Comparison of ENCODE assay signal across 8 mouse cellular contexts in the genomic region with DNA sequence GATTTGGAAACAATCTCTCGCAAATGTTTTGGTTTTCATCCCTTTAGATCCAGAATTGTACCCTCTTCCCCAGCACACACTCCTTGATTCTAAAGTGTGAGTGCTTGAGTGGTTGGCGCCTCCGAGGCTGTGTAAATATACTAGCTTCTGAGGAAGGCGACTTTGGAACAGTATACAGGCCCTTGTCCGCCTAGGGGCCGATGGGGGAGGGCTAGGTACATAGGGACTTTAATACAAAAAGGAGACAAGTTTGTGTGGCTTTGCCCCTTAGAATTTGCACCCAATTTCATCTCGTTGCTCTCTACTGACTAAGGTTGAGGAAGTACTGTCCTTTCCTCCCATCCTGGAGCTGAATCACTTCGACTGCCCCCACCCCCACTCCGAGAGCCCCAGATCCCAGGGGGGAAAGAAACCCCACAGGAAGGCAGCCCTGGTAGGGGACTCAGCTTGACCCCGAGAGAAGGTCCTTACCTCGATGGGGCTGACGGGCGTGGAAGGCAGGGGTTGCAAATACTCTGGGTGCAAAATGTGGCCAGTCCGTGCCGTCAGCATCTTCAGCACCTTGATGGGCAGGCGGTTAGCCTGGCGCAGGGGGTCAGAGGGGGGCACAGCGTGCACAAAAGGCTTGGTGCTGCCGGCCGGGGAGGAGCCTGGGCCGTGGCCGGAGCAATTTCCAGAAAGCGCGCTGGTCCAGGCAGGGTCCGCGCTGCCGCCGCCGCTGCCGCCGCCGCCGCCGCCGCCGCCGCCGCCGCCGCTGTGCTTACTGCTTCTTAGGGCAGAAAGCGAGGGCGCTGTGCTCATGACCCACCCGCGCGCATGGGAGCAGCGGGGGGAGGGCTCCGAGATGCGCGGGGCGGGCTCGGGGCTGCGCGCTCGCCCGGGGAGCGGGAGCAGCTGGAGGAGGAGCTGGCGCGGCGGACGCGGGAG. TPM values are rescaled to one million over a fixed set of nuclear protein-coding genes. Genes with fewer than 3 reads are reported as not detected.
A peak's percentile ranks its signal among the peaks of the same experiment; 100 is the strongest.
DNase-seq lines count a peak whose midpoint lies in the region; ATAC-seq and TF ChIP-seq lines count a peak whose summit lies in the region.

No protein-coding gene starts in this region.

- H3K4me1 ChIP-seq in embryonic fibroblast, embryonic 13.5 days (ENCODE audit: control insufficient read depth, insufficient read depth, low read length): peaks cover 2% of the 10 kb centered on the region; the same call in 1 of the 2 replicates
- peaks cover 67% of the 10 kb centered on the region for H3K4me1 ChIP-seq in hindbrain, embryonic 15.5 days (replicated peaks)
- peaks cover 41% of the 10 kb centered on the region for H3K4me1 ChIP-seq in liver, embryonic 12.5 days
- peaks cover 62% of the 10 kb centered on the region for H3K4me1 ChIP-seq in neural tube, embryonic 13.5 days (replicated peaks)

- H3K36me3 ChIP-seq in hindbrain, embryonic 15.5 days: no peaks in the 10 kb centered on the region
- 0 out of 2 replicates have a peak, but pooled peaks cover 5% of the 10 kb centered on the region for H3K36me3 ChIP-seq in liver, embryonic 12.5 days
- H3K36me3 ChIP-seq in neural tube, embryonic 13.5 days: peaks cover 13% of the 10 kb centered on the region

- no peaks in the 10 kb centered on the region for H3K9me3 ChIP-seq in hindbrain, embryonic 15.5 days
- no peaks in the 10 kb centered on the region for H3K9me3 ChIP-seq in liver, embryonic 12.5 days (replicated peaks)
- H3K9me3 ChIP-seq in neural tube, embryonic 13.5 days: no peaks in the 10 kb centered on the region

- peaks cover 8% of the 10 kb centered on the region for H3K27me3 ChIP-seq in hindbrain, embryonic 15.5 days
- H3K27me3 ChIP-seq in liver, embryonic 12.5 days (replicated peaks): peaks cover 97% of the 10 kb centered on the region
- H3K27me3 ChIP-seq in neural tube, embryonic 13.5 days: no peaks in the 10 kb centered on the region

- peak overlapping the region; percentile 94 for H3K27ac ChIP-seq in embryonic fibroblast, embryonic 13.5 days (ENCODE audit: insufficient read depth, low read length)
- H3K27ac ChIP-seq in hindbrain, embryonic 15.5 days (replicated peaks): peak overlapping the region; percentile 96
- H3K27ac ChIP-seq in liver, embryonic 12.5 days: peak overlapping the region; percentile 69
- H3K27ac ChIP-seq in neural tube, embryonic 13.5 days (replicated peaks): peak overlapping the region; percentile 99

- peak; percentile 5; the same call in 1 of the 2 replicates for ATAC-seq in hindbrain, embryonic 15.5 days (ENCODE audit: low FRiP score, low read depth)
- no peak for ATAC-seq in liver, embryonic 12.5 days
- peak; percentile 34 for ATAC-seq in neural tube, embryonic 13.5 days (ENCODE audit: low read depth)

- DNase-seq in cerebellum, postnatal 14 days: peak; percentile 19 to 41
- no peak for DNase-seq in cerebellum, adult 9-10 months
- DNase-seq in MN1 (ENCODE audit: low spot score): peak; percentile 33
- no peak for DNase-seq in frontal cortex, adult 2 months (ENCODE audit: extremely low spot score in 1 of 2, low spot score in 1 of 2)

- H3K4me3 ChIP-seq in embryonic fibroblast, embryonic 13.5 days (ENCODE audit: insufficient read depth, low read length): peak overlapping the region; percentile 84
- H3K4me3 ChIP-seq in hindbrain, embryonic 15.5 days: peak overlapping the region; percentile 90
- peak overlapping the region; percentile 60 for H3K4me3 ChIP-seq in liver, embryonic 12.5 days
- peak overlapping the region; percentile 91 for H3K4me3 ChIP-seq in neural tube, embryonic 13.5 days

- 1% methylated on average over 41 of the region's 61 CpGs for WGBS in hindbrain, embryonic 15.5 days
- under 1% methylated on average over 41 of the region's 61 CpGs for WGBS in liver, embryonic 12.5 days (ENCODE audit: insufficient replicate concordance)
- under 1% methylated on average over 56 of the region's 61 CpGs for WGBS in neural tube, embryonic 13.5 days

- peak; percentile 55; the same call in 1 of the 2 replicates for TF ChIP-seq POLR2A in embryonic fibroblast, embryonic 13.5 days (IDR thresholded peaks at IDR 0.05; ENCODE audit: low read depth, low read length)

- TF ChIP-seq CTCF in embryonic fibroblast, embryonic 13.5 days (IDR thresholded peaks at IDR 0.05; ENCODE audit: borderline replicate concordance, insufficient read depth, low read length): no peak

- H3K4me2 ChIP-seq in hindbrain, embryonic 15.5 days: peak overlapping the region; percentile 86
- peak overlapping the region; percentile 69 for H3K4me2 ChIP-seq in liver, embryonic 12.5 days
- H3K4me2 ChIP-seq in neural tube, embryonic 13.5 days: peak overlapping the region; percentile 91

- peak overlapping the region; percentile 86 for H3K9ac ChIP-seq in hindbrain, embryonic 15.5 days
- peak overlapping the region; percentile 53 for H3K9ac ChIP-seq in liver, embryonic 12.5 days
- H3K9ac ChIP-seq in neural tube, embryonic 13.5 days: peak overlapping the region; percentile 97

RNA-seq across cellular contexts. Expression of gene Zfp503, which starts 2.4 kb away (rescaled TPM):
- polyA plus RNA-seq in embryonic fibroblast, embryonic 13.5 days (2011; ENCODE audit: insufficient read length, low read depth, missing spikeins): 29.8 and 34.4 TPM in 2 replicates
- 11.0 and 13.7 TPM in 2 replicates for polyA plus RNA-seq in hindbrain, embryonic 15.5 days (2015; fragmentation: Nextera tagmentation; extraction: Ambion mirVana)
- 2.8 and 4.0 TPM in 2 replicates for polyA plus RNA-seq in liver, embryonic 12.5 days (2016; fragmentation: Nextera tagmentation; extraction: Ambion mirVana)
- polyA plus RNA-seq in neural tube, embryonic 13.5 days (2015; fragmentation: Nextera tagmentation; extraction: Ambion mirVana): 16.9 and 20.4 TPM in 2 replicates
- 1.2 and 1.4 TPM in 2 replicates for polyA plus RNA-seq in frontal cortex, adult 2 months (2012; rRNA removed)

RNA-seq across cellular contexts. Expression of gene Lrmda, which starts 32.5 kb away (rescaled TPM):
- 0.63 TPM in 1 of 2 replicates, not detected in the other for polyA plus RNA-seq in embryonic fibroblast, embryonic 13.5 days (2011; ENCODE audit: insufficient read length, low read depth, missing spikeins)
- polyA plus RNA-seq in hindbrain, embryonic 15.5 days (2015; fragmentation: Nextera tagmentation; extraction: Ambion mirVana): 0.23 and 0.37 TPM in 2 replicates
- polyA plus RNA-seq in liver, embryonic 12.5 days (2016; fragmentation: Nextera tagmentation; extraction: Ambion mirVana): 0.23 and 0.49 TPM in 2 replicates
- polyA plus RNA-seq in neural tube, embryonic 13.5 days (2015; fragmentation: Nextera tagmentation; extraction: Ambion mirVana): 0.54 TPM in 1 of 2 replicates, not detected in the other
- polyA plus RNA-seq in frontal cortex, adult 2 months (2012; rRNA removed): 0.14 and 0.53 TPM in 2 replicates

Comparison
In these comparisons a context has a peak if more than half of its experiments do, and no peak if none do; other contexts are left out.
1. DNase-seq: peak in cerebellum, postnatal 14 days (2 of 2) and MN1 (single experiment); none in cerebellum, adult 9-10 months (single experiment) and frontal cortex, adult 2 months (0 of 2).
2. Peak in every context shown above with its lines, with median percentiles within 50 percentile points of each other: H3K27ac ChIP-seq, H3K4me3 ChIP-seq, H3K4me2 ChIP-seq and H3K9ac ChIP-seq.